In genomic region chr1:180823716-180824115, GRCm38 (mm10) we compare ENCODE assay signal across 27 mouse cellular contexts. TPM values are rescaled to one million over a fixed set of nuclear protein-coding genes. Genes with fewer than 3 reads are reported as not detected.
DNase-seq lines count a peak whose midpoint lies in the region; ATAC-seq and TF ChIP-seq lines count a peak whose summit lies in the region.
"Had no signal": no experiment of that assay in that cellular context is flagged by ENCODE, and none has a peak within 500 bp of the region (broad histone marks: within the 10 kb centered on the region; RNA-seq: fewer than 3 reads in every experiment).

No protein-coding gene starts in this region.

- no peaks in the 10 kb centered on the region for H3K36me3 ChIP-seq in liver, embryonic 13.5 days
- H3K36me3 ChIP-seq in liver, embryonic 16.5 days (ENCODE audit: control insufficient read depth, insufficient read depth), result no peaks in the 10 kb centered on the region
- H3K36me3 ChIP-seq: forebrain, embryonic 10.5 days; heart, embryonic 10.5 days; heart, embryonic 13.5 days had no signal

- H3K9me3 ChIP-seq in liver, embryonic 13.5 days (replicated peaks), result no peaks in the 10 kb centered on the region
- no peaks in the 10 kb centered on the region for H3K9me3 ChIP-seq in liver, embryonic 16.5 days (replicated peaks; ENCODE audit: control insufficient read depth, low read length)
- H3K9me3 ChIP-seq: forebrain, embryonic 10.5 days; forebrain, embryonic 13.5 days; heart, embryonic 13.5 days had no signal

- 73% methylated on average over 3 of the region's 3 CpGs for WGBS in liver, embryonic 13.5 days (ENCODE audit: insufficient replicate concordance)
- WGBS in bone marrow, adult 2 months, result 71% methylated on average over 3 of the region's 3 CpGs
- WGBS in liver, embryonic 16.5 days (ENCODE audit: insufficient replicate concordance), result 79% methylated on average over 3 of the region's 3 CpGs

- peaks cover 74% of the 10 kb centered on the region for H3K4me1 ChIP-seq in liver, embryonic 13.5 days (replicated peaks)
- peaks cover 8% of the 10 kb centered on the region for H3K4me1 ChIP-seq in bone marrow, adult 2 months (ENCODE audit: control insufficient read depth, insufficient read depth, low read length)
- H3K4me1 ChIP-seq in liver, embryonic 16.5 days (ENCODE audit: control insufficient read depth, low read depth, low read length), result peaks cover 64% of the 10 kb centered on the region
- H3K4me1 ChIP-seq: forebrain, embryonic 10.5 days; forebrain, embryonic 13.5 days had no signal

- no peak for TF ChIP-seq CTCF in bone marrow, adult 2 months (IDR thresholded peaks at IDR 0.05; ENCODE audit: control insufficient read depth, insufficient read depth, low read length)

- no peaks in the 10 kb centered on the region for H3K27me3 ChIP-seq in liver, embryonic 13.5 days
- no peaks in the 10 kb centered on the region for H3K27me3 ChIP-seq in liver, embryonic 16.5 days (ENCODE audit: control insufficient read depth, insufficient read depth, low read depth, low read length)
- H3K27me3 ChIP-seq: forebrain, embryonic 13.5 days; heart, embryonic 13.5 days had no signal

- peak overlapping the region; percentile 97 for H3K27ac ChIP-seq in liver, embryonic 13.5 days
- H3K27ac ChIP-seq in bone marrow, adult 2 months (ENCODE audit: control insufficient read depth, insufficient read depth, low read depth, low read length, poor library complexity), result peak overlapping the region; percentile 57
- peak overlapping the region; percentile 18 for H3K27ac ChIP-seq in liver, embryonic 16.5 days (ENCODE audit: low read length)
- H3K27ac ChIP-seq: forebrain, embryonic 10.5 days; forebrain, embryonic 13.5 days; heart, embryonic 10.5 days; heart, embryonic 13.5 days; hindbrain, embryonic 14.5 days; hindbrain, postnatal 0 days had no signal

- H3K4me2 ChIP-seq in liver, embryonic 13.5 days, result no peak overlapping the region
- H3K4me2 ChIP-seq in liver, embryonic 16.5 days (ENCODE audit: low read depth, low read length), result no peak overlapping the region
- H3K4me2 ChIP-seq: forebrain, embryonic 13.5 days; heart, embryonic 13.5 days; hindbrain, embryonic 14.5 days had no signal

- no peak for TF ChIP-seq POLR2A in bone marrow, adult 2 months (IDR thresholded peaks at IDR 0.05; ENCODE audit: borderline replicate concordance, control insufficient read depth, low read depth, low read length)

- peak overlapping the region; percentile 37 for H3K9ac ChIP-seq in liver, embryonic 13.5 days
- H3K9ac ChIP-seq in liver, embryonic 16.5 days (ENCODE audit: low read depth, low read length), result no peak overlapping the region
- H3K9ac ChIP-seq: forebrain, embryonic 13.5 days; forebrain, postnatal 0 days; heart, embryonic 13.5 days; hindbrain, embryonic 14.5 days had no signal

- DNase-seq in cerebellum, postnatal 14 days, result peak; percentile 70 to 73
- DNase-seq in cerebellum, postnatal 4 days (ENCODE audit: low spot score in 2 of 2), result no peak
- no peak for DNase-seq in liver, embryonic 13.5 days
- no peak for DNase-seq in liver
- DNase-seq in thymus, postnatal 4 days, result no peak
- DNase-seq in layer of hippocampus, postnatal 14 days (ENCODE audit: low spot score in 2 of 2), result no peak
- DNase-seq: adrenal gland, adult 2 months; adrenal gland, postnatal 14 days; cerebellum, adult 11-12 months; cerebellum, adult 9-10 months; cerebellum, postnatal 36 days; forebrain, postnatal 0 days; gastrocnemius, adult 2 months; gastrocnemius, postnatal 14 days; heart, adult 2 months; heart, postnatal 14 days; heart, postnatal 4 days had no signal

- no peak overlapping the region for H3K4me3 ChIP-seq in liver, embryonic 13.5 days (replicated peaks)
- H3K4me3 ChIP-seq in bone marrow, adult 2 months (replicated peaks; ENCODE audit: control insufficient read depth, low read depth, low read length), result no peak overlapping the region
- no peak overlapping the region for H3K4me3 ChIP-seq in liver, embryonic 16.5 days (ENCODE audit: low read depth, low read length)
- H3K4me3 ChIP-seq: forebrain, embryonic 10.5 days; forebrain, embryonic 13.5 days; gastrocnemius, adult 2 months; heart, adult 2 months; heart, embryonic 10.5 days; heart, embryonic 13.5 days had no signal

- no peak for ATAC-seq in liver, embryonic 13.5 days (ENCODE audit: low read depth)
- ATAC-seq in liver, embryonic 16.5 days (ENCODE audit: low read depth), result no peak
- ATAC-seq: CD4-positive, CD25-positive, alpha-beta regulatory T cell, adult 4 months; forebrain, embryonic 13.5 days; forebrain, postnatal 0 days; hindbrain, postnatal 0 days; inflammation-experienced regulatory T-cells, adult 6 months had no signal

RNA-seq across cellular contexts. Expression of gene H3f3a, which starts 10.0 kb away (rescaled TPM):
- 2,174 and 2,523 TPM in 2 replicates for polyA plus RNA-seq in liver, embryonic 13.5 days (2015; fragmentation: Nextera tagmentation; extraction: Ambion mirVana)
- polyA plus RNA-seq in bone marrow, adult 2 months (2011; ENCODE audit: insufficient read depth, insufficient read length, low replicate concordance, missing spikeins), result 682 and 801 TPM in 2 replicates
- polyA plus RNA-seq in liver, embryonic 16.5 days (2015; fragmentation: Nextera tagmentation; extraction: Ambion mirVana), result 2,020 and 2,074 TPM in 2 replicates
- total RNA-seq in layer of hippocampus, postnatal 14 days (2021), result 100 to 1,000 TPM; 418 to 459 TPM

RNA-seq across cellular contexts. Expression of gene Sde2, which starts 27.2 kb away (rescaled TPM):
- polyA plus RNA-seq in liver, embryonic 13.5 days (2015; fragmentation: Nextera tagmentation; extraction: Ambion mirVana), result 25.1 and 29.7 TPM in 2 replicates
- 13.9 and 24.7 TPM in 2 replicates for polyA plus RNA-seq in bone marrow, adult 2 months (2011; ENCODE audit: insufficient read depth, insufficient read length, low replicate concordance, missing spikeins)
- polyA plus RNA-seq in liver, embryonic 16.5 days (2015; fragmentation: Nextera tagmentation; extraction: Ambion mirVana), result 20.9 and 21.5 TPM in 2 replicates
- 10 to 100 TPM; 21.2 to 22.8 TPM for total RNA-seq in layer of hippocampus, postnatal 14 days (2021)

Comparison
In these comparisons a context has a peak if more than half of its experiments do, and no peak if none do; other contexts are left out.
1. DNase-seq: peak in cerebellum, postnatal 14 days (2 of 2); none in cerebellum, postnatal 4 days (0 of 2), liver, embryonic 13.5 days (single experiment), liver (single experiment), thymus, postnatal 4 days (single experiment) and layer of hippocampus, postnatal 14 days (0 of 2).
2. H3K27ac ChIP-seq: peak in every context shown above with its lines; median percentile 97 in liver, embryonic 13.5 days; 57 in bone marrow, adult 2 months; 18 in liver, embryonic 16.5 days.